Mouse (Mus musculus) megakaryocyte, embryonic 14.5 days (primary cell): ENCODE measurements at regions not wholly inside any gene's neighbourhood (a gene's known extent, or its start where the extent isn't known, plus 50 kb on each side); places are given as distances from the start of the nearest gene placed in this dataset.

Experiments used
- H3K27me3 ChIP-seq: replicated peaks from 2 replicates; pipeline ENCODE3; 2012; ENCODE audit warnings: inconsistent platforms
- H3K36me3 ChIP-seq: replicated peaks from 2 replicates; pipeline ENCODE3; 2012; ENCODE audit warnings: low read length, inconsistent platforms, mixed read lengths
- H3K4me1 ChIP-seq: 2 replicates; pipeline ENCODE4 v1.6.1; 2012; ENCODE audit warnings: inconsistent platforms
- H3K4me3 ChIP-seq: replicated peaks from 2 replicates; pipeline ENCODE3; 2012; ENCODE audit warnings: moderate library complexity, mild to moderate bottlenecking, inconsistent platforms
- H3K9me3 ChIP-seq: 2 replicates; pipeline ENCODE4 v1.6.1; 2012; ENCODE audit warnings: inconsistent platforms
- FLI1 ChIP-seq: IDR thresholded peaks from 2 replicates; pipeline ENCODE4 v1.6.1; 2012; ENCODE audit warnings: low read length, inconsistent platforms, mixed read lengths
- GATA1 ChIP-seq: IDR thresholded peaks from 3 replicates; pipeline ENCODE4 v1.6.1; 2012; ENCODE audit warnings: mixed read lengths, low read length, inconsistent platforms, borderline replicate concordance

DNA sequence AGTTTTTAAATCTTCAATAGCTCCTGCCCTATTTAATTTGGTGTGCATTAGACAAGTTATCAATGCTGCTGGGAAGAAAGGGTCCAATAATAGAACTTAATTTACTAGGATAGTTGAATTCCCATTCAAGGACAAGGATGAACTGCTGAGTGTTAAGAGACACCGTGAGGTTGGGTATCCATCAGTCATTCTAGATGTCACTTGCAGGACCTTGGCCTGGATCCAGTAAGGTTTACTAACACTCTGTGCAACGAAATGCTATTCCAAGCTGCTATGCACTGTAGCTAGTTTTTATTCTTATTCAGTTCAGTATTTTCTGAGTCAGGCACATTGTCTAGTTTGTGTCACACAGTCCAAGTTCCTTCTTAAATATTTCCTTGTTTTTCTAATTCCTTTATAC, 376.4 kb downstream of the Gja1 start:
- Histone ChIP-seq H3K4me1 (no peaks in the 10 kb centered on the region), H3K36me3 (no peaks in the 10 kb centered on the region), H3K4me3 (no peak overlapping the region), H3K9me3 (no peaks in the 10 kb centered on the region), H3K27me3 (no peaks in the 10 kb centered on the region)
- TF ChIP-seq FLI1 (no peak), GATA1 (no peak)

DNA sequence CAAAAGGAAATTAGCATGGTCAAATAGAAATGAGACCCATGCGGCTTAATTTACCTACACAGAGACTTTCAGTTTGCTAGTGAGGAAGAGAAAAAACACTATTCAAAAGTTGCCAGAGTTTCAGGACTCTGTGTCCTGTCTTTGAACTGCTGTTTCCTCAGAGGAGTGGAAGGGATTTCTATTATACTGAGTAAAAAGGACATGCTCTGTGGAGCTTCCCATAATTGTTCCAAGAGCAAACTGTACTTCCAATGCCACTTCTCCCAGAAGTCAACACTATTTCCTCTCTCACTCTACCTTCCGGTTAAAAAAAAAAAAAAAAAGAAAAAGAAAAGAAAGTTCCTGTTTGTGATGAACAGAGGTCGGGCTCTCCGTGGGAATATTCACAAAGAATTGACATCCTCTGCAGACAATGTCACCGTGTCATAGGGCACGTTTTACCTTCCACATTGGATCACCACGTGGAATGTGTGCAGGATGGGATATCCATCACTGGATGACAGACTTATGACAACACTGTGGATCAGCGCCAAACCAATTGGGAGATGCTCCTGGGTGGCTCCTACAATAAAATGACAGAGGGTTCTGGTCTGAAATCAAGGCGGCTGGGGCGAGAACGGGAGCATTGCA, 377.5 kb downstream of the Gja1 start:
- no peaks in the 10 kb centered on the region for H3K9me3 ChIP-seq

DNA sequence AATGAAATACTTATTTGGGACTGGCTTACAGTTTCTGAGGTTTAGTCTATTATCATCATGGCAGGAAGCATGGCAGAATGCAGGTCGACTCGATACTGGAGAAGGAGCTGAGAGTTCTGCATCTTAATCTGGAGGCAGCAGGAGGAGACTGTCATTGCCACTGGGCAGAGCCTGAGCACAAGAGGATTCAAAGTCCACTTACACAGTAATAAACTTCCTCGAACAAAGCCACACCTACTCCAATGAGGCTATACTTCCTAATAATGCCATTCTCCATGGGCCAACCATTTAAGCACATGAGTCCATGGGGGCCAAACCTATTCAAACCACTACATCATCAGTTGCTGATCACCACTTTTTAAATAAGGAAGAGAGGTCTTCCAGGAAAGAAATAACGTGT, 393.5 kb downstream of the Gja1 start:
- Histone ChIP-seq H3K36me3 (no peaks in the 10 kb centered on the region), H3K27me3 (no peaks in the 10 kb centered on the region), H3K4me3 (no peak overlapping the region), H3K4me1 (no peaks in the 10 kb centered on the region), H3K9me3 (no peaks in the 10 kb centered on the region)
- TF ChIP-seq GATA1 = no peak
- TF ChIP-seq FLI1 = no peak

More for the DNA sequence above, 377.5 kb downstream of the Gja1 start:
- no peaks in the 10 kb centered on the region for H3K4me1 ChIP-seq
- H3K36me3 ChIP-seq = no peaks in the 10 kb centered on the region
- H3K4me3 ChIP-seq = no peak overlapping the region
- H3K27me3 ChIP-seq = no peaks in the 10 kb centered on the region
- TF ChIP-seq FLI1 (no peak), GATA1 (no peak)

DNA sequence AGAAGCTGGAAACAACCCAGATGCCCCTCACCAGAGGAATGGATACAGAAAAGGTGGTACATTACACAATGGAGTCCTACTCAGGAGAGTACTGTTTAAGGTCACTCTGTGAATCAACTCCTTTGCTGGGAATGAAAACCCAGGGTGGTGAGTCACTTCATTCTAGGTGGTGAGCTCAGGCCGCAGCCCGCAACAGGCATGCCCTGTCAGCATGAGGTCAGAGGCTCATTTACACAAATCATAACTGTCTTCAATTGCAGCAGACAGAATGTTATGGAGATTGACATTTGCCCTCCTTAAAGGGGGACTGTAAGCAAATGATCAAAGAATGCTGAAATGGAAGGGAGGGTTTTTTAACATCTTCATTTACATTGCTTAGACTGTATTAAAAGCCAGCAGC, 405.1 kb downstream of the Gja1 start:
- Histone ChIP-seq H3K4me3 (no peak overlapping the region), H3K9me3 (no peaks in the 10 kb centered on the region), H3K4me1 (no peaks in the 10 kb centered on the region), H3K36me3 (no peaks in the 10 kb centered on the region), H3K27me3 (no peaks in the 10 kb centered on the region)
- no peak for TF ChIP-seq GATA1
- no peak for TF ChIP-seq FLI1

DNA sequence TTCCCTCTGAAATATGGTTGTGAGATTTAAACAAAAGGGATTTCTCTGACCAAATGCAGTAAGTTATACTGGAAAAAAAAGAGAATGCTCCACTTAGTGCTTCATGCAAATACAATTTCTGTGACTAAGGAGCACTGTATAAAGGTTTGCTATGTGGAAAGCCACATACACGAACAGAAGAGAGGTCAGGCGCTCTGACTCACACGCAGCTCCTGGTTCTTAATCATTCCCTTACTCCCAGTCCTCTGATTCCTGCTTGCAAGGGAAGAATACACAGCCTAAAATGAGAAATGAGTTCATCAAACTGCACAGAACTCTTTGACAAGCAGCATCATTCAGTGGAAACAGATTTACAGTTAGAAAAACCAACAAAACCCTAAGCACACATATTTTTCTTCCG, 406.8 kb downstream of the Gja1 start:
- H3K27me3 ChIP-seq = no peaks in the 10 kb centered on the region
- no peak overlapping the region for H3K4me3 ChIP-seq
- no peaks in the 10 kb centered on the region for H3K4me1 ChIP-seq
- no peaks in the 10 kb centered on the region for H3K9me3 ChIP-seq
- H3K36me3 ChIP-seq = no peaks in the 10 kb centered on the region
- no peak for TF ChIP-seq GATA1
- TF ChIP-seq FLI1 = no peak

DNA sequence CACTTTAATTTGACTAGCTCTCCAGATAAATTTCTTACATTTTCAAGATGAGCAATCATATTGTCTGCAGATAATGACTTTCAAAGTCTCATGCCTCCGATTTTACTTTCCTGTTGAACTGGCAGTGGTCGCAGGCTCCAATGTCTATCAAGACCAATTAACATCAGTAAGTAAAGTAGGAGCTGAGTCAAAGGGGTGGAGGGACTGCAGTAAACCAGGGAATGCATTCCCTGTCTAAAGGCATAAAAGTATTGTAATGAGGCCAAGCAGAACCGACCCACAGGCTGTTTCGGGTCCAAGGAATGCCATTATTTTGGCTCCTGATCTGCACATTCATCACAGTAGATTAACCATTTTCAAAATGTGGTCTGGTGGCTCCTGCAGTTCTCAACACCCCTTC, 411.0 kb downstream of the Gja1 start:
- Histone ChIP-seq H3K4me3 (no peak overlapping the region), H3K36me3 (no peaks in the 10 kb centered on the region), H3K9me3 (no peaks in the 10 kb centered on the region), H3K4me1 (no peaks in the 10 kb centered on the region), H3K27me3 (no peaks in the 10 kb centered on the region)
- TF ChIP-seq FLI1 = no peak
- no peak for TF ChIP-seq GATA1

DNA sequence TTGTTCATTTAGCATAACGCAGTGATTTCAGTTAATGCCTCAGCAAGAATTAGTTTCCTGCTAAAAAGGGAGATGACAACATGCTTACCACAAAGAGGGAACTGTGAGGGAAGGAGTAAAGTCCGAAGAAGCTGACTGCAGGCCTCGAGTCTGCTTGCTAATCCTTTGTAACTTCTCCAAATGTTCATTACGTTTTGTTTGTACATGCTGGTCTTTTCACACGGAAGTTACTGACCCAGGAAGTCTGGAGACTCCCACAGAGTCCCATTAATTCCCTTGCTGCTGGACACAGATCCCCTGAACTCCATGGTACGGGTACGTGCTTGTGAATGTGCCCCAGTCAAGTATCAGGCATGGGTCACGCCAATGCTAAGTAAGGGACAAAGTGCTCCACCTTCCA, 415.9 kb downstream of the Gja1 start:
- Histone ChIP-seq H3K36me3 (no peaks in the 10 kb centered on the region), H3K27me3 (no peaks in the 10 kb centered on the region), H3K9me3 (no peaks in the 10 kb centered on the region), H3K4me3 (no peak overlapping the region), H3K4me1 (no peaks in the 10 kb centered on the region)
- TF ChIP-seq GATA1 (no peak), FLI1 (no peak)

DNA sequence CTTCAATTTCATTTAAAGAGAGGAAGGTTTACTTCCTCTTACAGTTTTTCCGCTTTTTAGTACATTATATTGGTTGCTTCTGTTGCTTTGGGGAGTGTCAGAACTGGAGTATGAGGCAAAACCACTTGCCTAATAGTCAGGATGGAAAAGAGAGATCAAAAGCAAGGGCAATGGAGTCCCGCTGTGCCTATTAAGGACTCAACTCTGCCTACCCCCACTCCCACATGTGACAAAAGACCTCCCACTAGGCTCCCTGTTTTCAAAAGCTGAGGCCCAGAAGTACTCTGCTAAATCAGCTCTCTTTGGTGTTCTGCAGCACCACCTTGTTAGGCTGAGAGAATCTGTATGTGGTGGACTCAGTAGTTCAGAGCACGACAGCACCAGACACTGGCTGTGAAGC, 418.3 kb downstream of the Gja1 start:
- Histone ChIP-seq H3K36me3 (no peaks in the 10 kb centered on the region), H3K27me3 (no peaks in the 10 kb centered on the region), H3K9me3 (no peaks in the 10 kb centered on the region), H3K4me1 (no peaks in the 10 kb centered on the region), H3K4me3 (no peak overlapping the region)
- TF ChIP-seq GATA1 = no peak
- no peak for TF ChIP-seq FLI1

DNA sequence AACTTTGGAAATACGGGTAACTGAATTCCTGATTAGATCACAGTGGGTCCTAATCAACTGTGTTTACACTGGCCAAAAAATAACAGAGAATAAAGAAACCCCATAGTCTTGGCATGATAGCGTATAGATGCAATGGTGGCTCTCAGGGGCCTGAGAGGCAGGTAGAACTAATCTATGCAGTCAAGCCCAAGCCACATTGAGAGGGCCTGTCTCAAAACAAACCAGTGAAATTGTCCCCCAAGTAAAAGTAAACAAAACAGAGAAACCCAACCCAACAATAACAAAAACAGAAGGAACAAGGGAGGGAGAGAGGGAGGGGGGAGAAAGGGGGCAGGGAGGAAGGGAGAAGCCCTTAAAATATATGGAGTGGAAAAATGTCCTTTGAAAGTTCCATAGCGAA, 422.2 kb downstream of the Gja1 start:
- no peak for TF ChIP-seq GATA1
- no peak for TF ChIP-seq FLI1

DNA sequence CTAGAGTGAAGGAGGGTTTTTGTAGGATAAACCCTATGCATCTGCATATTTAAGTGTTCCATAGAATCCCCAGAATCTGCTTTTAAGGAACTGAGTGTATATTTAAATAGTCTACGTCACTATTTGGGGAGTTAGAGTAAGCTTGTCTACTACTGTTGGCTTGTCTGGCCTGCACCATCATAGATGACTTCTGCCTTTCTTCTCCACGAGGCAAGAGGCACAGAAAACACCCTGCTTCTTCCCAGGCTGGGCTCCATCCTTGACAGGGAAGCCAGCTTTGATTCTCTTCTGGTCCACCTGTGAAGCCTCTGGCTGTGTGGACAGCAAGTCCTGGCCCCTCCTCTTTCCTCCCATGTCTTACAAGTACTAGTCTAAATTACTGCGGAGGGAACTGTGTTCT, 422.6 kb downstream of the Gja1 start:
- Histone ChIP-seq H3K9me3 (no peaks in the 10 kb centered on the region), H3K36me3 (no peaks in the 10 kb centered on the region), H3K4me3 (no peak overlapping the region), H3K27me3 (no peaks in the 10 kb centered on the region), H3K4me1 (no peaks in the 10 kb centered on the region)
- TF ChIP-seq FLI1 (no peak), GATA1 (no peak)

More for the DNA sequence above, 422.2 kb downstream of the Gja1 start:
- no peaks in the 10 kb centered on the region for H3K9me3 ChIP-seq
- H3K4me1 ChIP-seq = no peaks in the 10 kb centered on the region
- no peaks in the 10 kb centered on the region for H3K27me3 ChIP-seq
- no peaks in the 10 kb centered on the region for H3K36me3 ChIP-seq
- no peak overlapping the region for H3K4me3 ChIP-seq

DNA sequence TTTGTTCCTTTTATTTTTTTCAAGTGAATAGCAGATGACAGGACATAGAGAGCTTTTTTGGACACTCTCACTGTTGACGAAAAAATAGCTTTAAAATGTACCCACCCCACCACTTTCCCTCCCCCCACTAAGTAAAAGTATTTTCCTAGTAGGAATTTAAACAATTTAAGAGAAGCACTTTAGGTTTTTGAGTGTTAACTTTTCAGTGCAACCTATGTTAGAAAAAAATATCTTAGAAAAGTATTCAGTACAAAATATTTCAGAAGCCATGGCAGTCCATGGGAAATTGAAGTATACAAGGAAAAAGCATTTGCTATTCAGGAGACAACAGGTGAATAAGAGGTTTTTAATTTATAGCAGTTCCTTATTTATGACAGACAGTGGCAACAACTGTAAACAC, 431.9 kb downstream of the Gja1 start:
- TF ChIP-seq FLI1 (no peak), GATA1 (no peak)
- H3K4me1 ChIP-seq = no peaks in the 10 kb centered on the region
- H3K9me3 ChIP-seq = 0 out of 2 replicates have a peak, but pooled peaks cover 3% of the 10 kb centered on the region
- H3K4me3 ChIP-seq = no peak overlapping the region
- no peaks in the 10 kb centered on the region for H3K36me3 ChIP-seq
- no peaks in the 10 kb centered on the region for H3K27me3 ChIP-seq
